Mouse (Mus musculus) thymus, adult 2 months (tissue): ENCODE measurements around the gene Tcf25. TPM values are rescaled to one million over a fixed set of nuclear protein-coding genes. Genes with fewer than 3 reads are reported as not detected.

Experiments used
- DNase-seq: peaks from one replicate; pipeline ENCODE4 v3.0.0; 2021
- H3K27ac ChIP-seq: fragments of 200-500 bp; 2 replicates; pipeline ENCODE4 v1.5.1; 2012; ENCODE audit warnings: low read length, control low read depth; ENCODE audit not compliant: control insufficient read depth, insufficient read depth
- H3K27me3 ChIP-seq: fragments of 200-500 bp; 2 replicates; pipeline ENCODE4 v1.6.1; 2012; ENCODE audit warnings: mild to moderate bottlenecking, low read length, moderate library complexity, mixed read lengths; ENCODE audit not compliant: control insufficient read depth, insufficient read depth
- H3K36me3 ChIP-seq: fragments of 200-500 bp; 2 replicates; pipeline ENCODE4 v1.6.1; 2012; ENCODE audit warnings: mild to moderate bottlenecking, low read length, moderate library complexity; ENCODE audit not compliant: control insufficient read depth, insufficient read depth
- H3K4me1 ChIP-seq: fragments of 200-500 bp; replicated peaks from 2 replicates; pipeline ENCODE4 v1.6.1; 2012; ENCODE audit warnings: low read length; ENCODE audit not compliant: control insufficient read depth, insufficient read depth
- H3K4me3 ChIP-seq: fragments of 200-500 bp; 2 replicates; pipeline ENCODE4 v1.5.1; 2012; ENCODE audit warnings: mild to moderate bottlenecking, low read length, control low read depth, moderate library complexity; ENCODE audit not compliant: control insufficient read depth, insufficient read depth
- CTCF ChIP-seq: fragments of 200-500 bp; IDR thresholded peaks from 2 replicates; pipeline ENCODE4 v1.5.1; 2012; ENCODE audit warnings: mild to moderate bottlenecking, control low read depth, low read length, moderate library complexity, borderline replicate concordance; ENCODE audit not compliant: control insufficient read depth, poor library complexity, insufficient read depth; ENCODE audit errors: extremely low read depth
- POLR2A ChIP-seq: fragments of 200-500 bp; IDR thresholded peaks from 2 replicates; pipeline ENCODE4 v1.6.1; 2012; ENCODE audit warnings: mild to moderate bottlenecking, low read length, control low read depth, moderate library complexity; ENCODE audit not compliant: control insufficient read depth, poor library complexity, insufficient read depth; ENCODE audit errors: extremely low read depth
- whole genome bisulfite sequencing: fragments of 180-500 bp; shearing (Covaris S2); methylation state at CpG from one replicate; pipeline ENCODE4 v1.1.7; 2018; 5-methylcytosine and 5-hydroxymethylcytosine counted together
- polyA plus RNA-seq: library from polyadenylated mRNA; depleted of rRNA; stranded (reverse); fragments of >200 nt; gene quantifications from 2 replicates; pipeline ENCODE4 v1.2.3, GENCODE M21; 2012

Tcf25 gene
- polyA plus RNA-seq, 1 experiment = 261 TPM

GRCm38 (mm10) chr8:123421325-123421724 is 47.8 kb downstream of the Tcf25 start:
- TF ChIP-seq CTCF (no peak), POLR2A (no peak)
- 95% methylated on average over 19 of the region's 19 CpGs for WGBS
- Histone ChIP-seq H3K27ac (no peak overlapping the region), H3K36me3 (no peaks in the 10 kb centered on the region), H3K4me3 (no peak overlapping the region), H3K27me3 (no peaks in the 10 kb centered on the region), H3K4me1 (no peaks in the 10 kb centered on the region)
- DNase-seq = no peak

GRCm38 (mm10) chr8:123422056-123422780 is 48.7 kb downstream of the Tcf25 start:
- 29% methylated on average over 17 of the region's 17 CpGs for WGBS
- peak; percentile 71 for DNase-seq
- no peak overlapping the region for H3K4me3 ChIP-seq

GRCm38 (mm10) chr8:123422781-123423159 is 49.2 kb downstream of the Tcf25 start:
- Histone ChIP-seq H3K27ac (no peak overlapping the region), H3K4me3 (no peak overlapping the region), H3K36me3 (no peaks in the 10 kb centered on the region), H3K4me1 (no peaks in the 10 kb centered on the region), H3K27me3 (no peaks in the 10 kb centered on the region)
- WGBS = 68% methylated on average over 3 of the region's 3 CpGs
- no peak for DNase-seq
- TF ChIP-seq POLR2A (no peak), CTCF (no peak)

More at GRCm38 (mm10) chr8:123422056-123422780, 48.7 kb downstream of the Tcf25 start:
- TF ChIP-seq CTCF (peak; percentile 69; the same call in 1 of the 2 replicates), POLR2A (no peak)
- H3K27me3 ChIP-seq = no peaks in the 10 kb centered on the region
- H3K27ac ChIP-seq = no peak overlapping the region
- H3K4me1 ChIP-seq = no peaks in the 10 kb centered on the region
- no peaks in the 10 kb centered on the region for H3K36me3 ChIP-seq

- WGBS = 92% methylated on average over 7 of the region's 7 CpGs
- DNase-seq = no peak
- Histone ChIP-seq H3K27ac (no peak within 1 kb of the TSS), H3K4me1 (no peaks in the 10 kb centered on the region), H3K4me3 (no peak within 1 kb of the TSS), H3K27me3 (no peaks in the 10 kb centered on the region), H3K36me3 (no peaks in the 10 kb centered on the region)
- TF ChIP-seq POLR2A (no peak), CTCF (no peak)
Observed at GRCm38 (mm10) chr8:123423441-123423840, 49.9 kb downstream of the Tcf25 start, which contains the start of gene Def8. TSS of gene Def8 (plus strand) at chr8:123423527.

- Histone ChIP-seq H3K27me3 (no peaks in the 10 kb centered on the region), H3K27ac (no peak overlapping the region), H3K4me3 (no peak overlapping the region), H3K36me3 (no peaks in the 10 kb centered on the region), H3K4me1 (no peaks in the 10 kb centered on the region)
- TF ChIP-seq POLR2A (no peak), CTCF (no peak)
- DNase-seq = no peak
- 98% methylated on average over 27 of the region's 27 CpGs for WGBS
Observed at GRCm38 (mm10) chr8:123426511-123427509, 53.3 kb downstream of the Tcf25 start.

GRCm38 (mm10) chr8:123427639-123428275 is 54.2 kb downstream of the Tcf25 start:
- H3K36me3 ChIP-seq = no peaks in the 10 kb centered on the region
- H3K4me3 ChIP-seq = no peak overlapping the region
- H3K27me3 ChIP-seq = no peaks in the 10 kb centered on the region
- H3K27ac ChIP-seq = no peak overlapping the region
- TF ChIP-seq CTCF (no peak), POLR2A (no peak)
- no peak for DNase-seq
- 98% methylated on average over 24 of the region's 24 CpGs for WGBS
- no peaks in the 10 kb centered on the region for H3K4me1 ChIP-seq
